In genomic region chr1:59825421-59825820, GRCm38 (mm10) we compare ENCODE assay signal across 13 mouse cellular contexts.
DNase-seq lines count a peak whose midpoint lies in the region; ATAC-seq and TF ChIP-seq lines count a peak whose summit lies in the region.
"Had no signal": no experiment of that assay in that cellular context is flagged by ENCODE, and none has a peak within 500 bp of the region (broad histone marks: within the 10 kb centered on the region; RNA-seq: fewer than 3 reads in every experiment).

No protein-coding gene starts in this region.

- H3K27ac ChIP-seq in heart, embryonic 10.5 days = no peak overlapping the region
- no peak overlapping the region for H3K27ac ChIP-seq in lung, embryonic 14.5 days (ENCODE audit: low read depth)
- no peak overlapping the region for H3K27ac ChIP-seq in stomach, postnatal 0 days (replicated peaks)
- H3K27ac ChIP-seq: hindbrain, embryonic 10.5 days; limb, embryonic 12.5 days; midbrain, embryonic 12.5 days had no signal

- no peak overlapping the region for H3K4me3 ChIP-seq in heart, embryonic 10.5 days
- no peak overlapping the region for H3K4me3 ChIP-seq in lung, embryonic 14.5 days (ENCODE audit: low read depth, low read length)
- no peak overlapping the region for H3K4me3 ChIP-seq in lung, adult 2 months (replicated peaks; ENCODE audit: extremely low read depth, low read depth, low read length)
- no peak overlapping the region for H3K4me3 ChIP-seq in stomach, postnatal 0 days (ENCODE audit: low read depth, low read length)
- H3K4me3 ChIP-seq: embryonic facial prominence, embryonic 13.5 days; hindbrain, embryonic 10.5 days; limb, embryonic 12.5 days; midbrain, embryonic 12.5 days had no signal

- no peaks in the 10 kb centered on the region for H3K9me3 ChIP-seq in heart, embryonic 10.5 days
- no peaks in the 10 kb centered on the region for H3K9me3 ChIP-seq in lung, embryonic 14.5 days (ENCODE audit: low read depth, low read length)
- H3K9me3 ChIP-seq in stomach, postnatal 0 days (ENCODE audit: control insufficient read depth, low read length) = no peaks in the 10 kb centered on the region
- H3K9me3 ChIP-seq: embryonic facial prominence, embryonic 13.5 days; hindbrain, embryonic 10.5 days; limb, embryonic 12.5 days; midbrain, embryonic 12.5 days had no signal

- no peaks in the 10 kb centered on the region for H3K4me1 ChIP-seq in heart, embryonic 10.5 days
- no peaks in the 10 kb centered on the region for H3K4me1 ChIP-seq in lung, embryonic 14.5 days (ENCODE audit: insufficient read depth)
- peaks cover 9% of the 10 kb centered on the region for H3K4me1 ChIP-seq in lung, adult 2 months (ENCODE audit: control insufficient read depth, insufficient read depth, low read length)
- no peaks in the 10 kb centered on the region for H3K4me1 ChIP-seq in stomach, postnatal 0 days (replicated peaks; ENCODE audit: control insufficient read depth, insufficient read depth)
- H3K4me1 ChIP-seq: embryonic facial prominence, embryonic 13.5 days; hindbrain, embryonic 10.5 days; limb, embryonic 12.5 days; midbrain, embryonic 12.5 days had no signal

- TF ChIP-seq EP300 in stomach, postnatal 0 days (optimal IDR thresholded peaks at IDR 0.05) = no peak

- TF ChIP-seq POLR2A in lung, adult 2 months (IDR thresholded peaks at IDR 0.05; ENCODE audit: borderline replicate concordance, extremely low read depth, low read depth, low read length) = no peak

- no peak for ATAC-seq in lung, embryonic 14.5 days (ENCODE audit: insufficient read depth)
- no peak for ATAC-seq in stomach, postnatal 0 days (ENCODE audit: low FRiP score, low TSS enrichment)

- DNase-seq in heart, adult 18-20 months = peak; percentile 58 to 67
- DNase-seq in heart, embryonic 10.5 days (ENCODE audit: low spot score) = no peak
- peak; percentile 34 for DNase-seq in lung, embryonic 14.5 days
- no peak for DNase-seq in lung, adult 2 months
- peak; percentile 49 for DNase-seq in gastrocnemius, postnatal 10 days
- peak; percentile 48 for DNase-seq in skeletal muscle tissue, adult 2 months (ENCODE audit: low read depth, low spot score)
- no peak for DNase-seq in stomach, postnatal 0 days (ENCODE audit: low spot score)
- DNase-seq: right cerebral cortex, postnatal 4 days had no signal

- H3K36me3 ChIP-seq in heart, embryonic 10.5 days = peaks cover 26% of the 10 kb centered on the region
- peaks cover 10% of the 10 kb centered on the region; the same call in 1 of the 2 replicates for H3K36me3 ChIP-seq in lung, embryonic 14.5 days (ENCODE audit: insufficient read depth)
- no peaks in the 10 kb centered on the region for H3K36me3 ChIP-seq in stomach, postnatal 0 days (ENCODE audit: control insufficient read depth, insufficient read depth, low read length)

- TF ChIP-seq CTCF in lung, embryonic 14.5 days (IDR thresholded peaks at IDR 0.05; ENCODE audit: low read depth) = no peak
- TF ChIP-seq CTCF in lung, adult 2 months (IDR thresholded peaks at IDR 0.05; ENCODE audit: insufficient read depth, low read length) = no peak
- no peak for TF ChIP-seq CTCF in stomach, postnatal 0 days (IDR thresholded peaks at IDR 0.05; ENCODE audit: low read depth)

- H3K4me2 ChIP-seq in lung, embryonic 14.5 days = no peak overlapping the region
- no peak overlapping the region for H3K4me2 ChIP-seq in stomach, postnatal 0 days (replicated peaks; ENCODE audit: low read depth)
- H3K4me2 ChIP-seq: embryonic facial prominence, embryonic 13.5 days; limb, embryonic 12.5 days; midbrain, embryonic 12.5 days had no signal

- no peak overlapping the region for H3K9ac ChIP-seq in lung, embryonic 14.5 days
- no peak overlapping the region for H3K9ac ChIP-seq in stomach, postnatal 0 days (ENCODE audit: low read length)
- H3K9ac ChIP-seq: embryonic facial prominence, embryonic 13.5 days; limb, embryonic 12.5 days; midbrain, embryonic 12.5 days had no signal

- H3K27me3 ChIP-seq in heart, embryonic 10.5 days (ENCODE audit: insufficient read depth, poor library complexity, severe bottlenecking) = no peaks in the 10 kb centered on the region
- H3K27me3 ChIP-seq in lung, embryonic 14.5 days (ENCODE audit: insufficient read depth, low read length) = no peaks in the 10 kb centered on the region
- H3K27me3 ChIP-seq in stomach, postnatal 0 days (ENCODE audit: control insufficient read depth, insufficient read depth, low read length) = no peaks in the 10 kb centered on the region
- H3K27me3 ChIP-seq: CH12.LX; embryonic facial prominence, embryonic 13.5 days; limb, embryonic 12.5 days; midbrain, embryonic 12.5 days had no signal

Comparison
In these comparisons a context has a peak if more than half of its experiments do, and no peak if none do; other contexts are left out.
1. DNase-seq: peak in heart, adult 18-20 months (2 of 2), lung, embryonic 14.5 days (single experiment), gastrocnemius, postnatal 10 days (single experiment) and skeletal muscle tissue, adult 2 months (single experiment); none in heart, embryonic 10.5 days (single experiment), lung, adult 2 months (single experiment) and stomach, postnatal 0 days (single experiment).